In the genomic region with DNA sequence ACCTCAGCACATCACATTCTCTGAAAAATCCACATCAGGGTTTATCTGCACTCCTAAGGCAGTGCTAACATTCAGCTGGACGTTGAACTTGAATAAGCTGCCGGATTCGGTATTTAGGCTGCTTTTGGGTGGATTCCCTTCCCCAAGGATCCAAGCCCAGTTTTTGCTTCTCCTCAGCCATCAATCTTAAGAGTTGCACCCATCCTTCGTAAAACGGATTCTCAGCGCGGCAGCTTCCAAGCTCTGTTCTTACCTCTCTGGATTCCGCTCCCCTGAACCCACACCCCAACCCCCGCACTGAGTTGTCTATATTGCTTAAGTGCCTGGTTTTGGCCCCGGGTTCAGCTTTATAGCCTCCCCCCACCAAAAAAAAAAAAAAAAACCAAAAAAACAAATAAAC, we compare ENCODE assay signal across 8 mouse cellular contexts. TPM values are rescaled to one million over a fixed set of nuclear protein-coding genes. Genes with fewer than 3 reads are reported as not detected.
DNase-seq lines count a peak whose midpoint lies in the region; ATAC-seq and TF ChIP-seq lines count a peak whose summit lies in the region.

No protein-coding gene starts in this region.

- H3K36me3 ChIP-seq in kidney, adult 2 months (ENCODE audit: control insufficient read depth, insufficient read depth, low read length), result no peaks in the 10 kb centered on the region
- H3K36me3 ChIP-seq in embryonic facial prominence, embryonic 12.5 days, result no peaks in the 10 kb centered on the region
- no peaks in the 10 kb centered on the region for H3K36me3 ChIP-seq in kidney, embryonic 15.5 days
- H3K36me3 ChIP-seq in midbrain, postnatal 0 days (ENCODE audit: insufficient read depth, low read length), result 0 out of 2 replicates have a peak, but pooled peaks cover 3% of the 10 kb centered on the region

- H3K27me3 ChIP-seq in kidney, adult 2 months (replicated peaks; ENCODE audit: control insufficient read depth, insufficient read depth, low read length), result no peaks in the 10 kb centered on the region
- peaks cover 20% of the 10 kb centered on the region for H3K27me3 ChIP-seq in embryonic facial prominence, embryonic 12.5 days
- peaks cover 25% of the 10 kb centered on the region for H3K27me3 ChIP-seq in kidney, embryonic 15.5 days
- no peaks in the 10 kb centered on the region for H3K27me3 ChIP-seq in midbrain, postnatal 0 days (ENCODE audit: insufficient read depth, low read length)

- TF ChIP-seq POLR2A in kidney, adult 2 months (IDR thresholded peaks at IDR 0.05; ENCODE audit: low read depth, low read length), result no peak

- no peak for TF ChIP-seq CTCF in kidney, adult 2 months (conservative IDR thresholded peaks at IDR 0.05; ENCODE audit: insufficient read depth, insufficient read length, low read depth, low read length)
- no peak for TF ChIP-seq CTCF in midbrain, postnatal 0 days (IDR thresholded peaks at IDR 0.05)

- peak overlapping the region; percentile 77 for H3K4me2 ChIP-seq in embryonic facial prominence, embryonic 12.5 days (replicated peaks)
- peak overlapping the region; percentile 92 for H3K4me2 ChIP-seq in kidney, embryonic 15.5 days
- H3K4me2 ChIP-seq in midbrain, postnatal 0 days (ENCODE audit: low read depth, low read length, poor library complexity, severe bottlenecking), result peak overlapping the region; percentile 86

- H3K9ac ChIP-seq in embryonic facial prominence, embryonic 12.5 days, result peak overlapping the region; percentile 94; the same call in 1 of the 2 replicates
- no peak overlapping the region for H3K9ac ChIP-seq in kidney, embryonic 15.5 days
- peak overlapping the region; percentile 77 for H3K9ac ChIP-seq in midbrain, postnatal 0 days (replicated peaks; ENCODE audit: low read length, poor library complexity, severe bottlenecking)

- H3K9me3 ChIP-seq in embryonic facial prominence, embryonic 12.5 days, result no peaks in the 10 kb centered on the region
- H3K9me3 ChIP-seq in kidney, embryonic 15.5 days (replicated peaks), result no peaks in the 10 kb centered on the region
- no peaks in the 10 kb centered on the region for H3K9me3 ChIP-seq in midbrain, postnatal 0 days (ENCODE audit: low read length)

- no peak overlapping the region for H3K27ac ChIP-seq in kidney, adult 2 months (ENCODE audit: insufficient read depth, low read depth, low read length)
- H3K27ac ChIP-seq in embryonic facial prominence, embryonic 12.5 days, result peak overlapping the region; percentile 99
- H3K27ac ChIP-seq in kidney, embryonic 15.5 days, result peak overlapping the region; percentile 98
- H3K27ac ChIP-seq in midbrain, postnatal 0 days (ENCODE audit: low read depth, low read length), result peak overlapping the region; percentile 98

- H3K4me3 ChIP-seq in kidney, adult 2 months (ENCODE audit: insufficient read depth, low read depth, low read length), result no peak overlapping the region
- H3K4me3 ChIP-seq in embryonic facial prominence, embryonic 12.5 days, result peak overlapping the region; percentile 96
- H3K4me3 ChIP-seq in kidney, embryonic 15.5 days (replicated peaks), result peak overlapping the region; percentile 97
- H3K4me3 ChIP-seq in midbrain, postnatal 0 days (ENCODE audit: low read depth, low read length), result peak overlapping the region; percentile 97

- no peaks in the 10 kb centered on the region for H3K4me1 ChIP-seq in kidney, adult 2 months (ENCODE audit: control insufficient read depth, insufficient read depth, low read length)
- H3K4me1 ChIP-seq in embryonic facial prominence, embryonic 12.5 days, result peaks cover 34% of the 10 kb centered on the region
- H3K4me1 ChIP-seq in kidney, embryonic 15.5 days, result peaks cover 51% of the 10 kb centered on the region
- peaks cover 11% of the 10 kb centered on the region; the same call in 1 of the 2 replicates for H3K4me1 ChIP-seq in midbrain, postnatal 0 days (ENCODE audit: insufficient read depth, low read length)

- no peak for ATAC-seq in embryonic facial prominence, embryonic 12.5 days (ENCODE audit: insufficient number of reproducible peaks, insufficient read depth, low FRiP score, low TSS enrichment)
- no peak for ATAC-seq in kidney, embryonic 15.5 days (replicated peaks; ENCODE audit: low FRiP score)
- ATAC-seq in midbrain, postnatal 0 days (ENCODE audit: low FRiP score), result no peak

- DNase-seq in kidney, adult 2 months, result peak; percentile 47
- DNase-seq in kidney, adult 18-20 months, result no peak
- DNase-seq in NIH3T3 (ENCODE audit: low read depth) (peak; percentile 44), adipocyte (ENCODE audit: low spot score) (no peak)
- peak; percentile 81 for DNase-seq in midbrain, postnatal 0 days (ENCODE audit: low spot score)
- DNase-seq in ovary, postnatal 10 days (ENCODE audit: low spot score), result no peak

- 13% methylated on average over 10 of the region's 10 CpGs for WGBS in kidney, adult 2 months
- 3% methylated on average over 10 of the region's 10 CpGs for WGBS in embryonic facial prominence, embryonic 12.5 days
- WGBS in kidney, embryonic 15.5 days, result 1% methylated on average over 10 of the region's 10 CpGs
- WGBS in midbrain, postnatal 0 days, result 3% methylated on average over 10 of the region's 10 CpGs

RNA-seq across cellular contexts. Expression of gene Adgrl1, which starts 1.4 kb away (rescaled TPM):
- 28.7 and 44.4 TPM in 2 replicates for polyA plus RNA-seq in kidney, adult 2 months (2012; rRNA removed)
- 36.7 TPM in 2 replicates for polyA plus RNA-seq in embryonic facial prominence, embryonic 12.5 days (2016; fragmentation: Nextera tagmentation; extraction: Ambion mirVana)
- 17.8 and 18.8 TPM in 2 replicates for polyA plus RNA-seq in kidney, embryonic 15.5 days (2015; fragmentation: Nextera tagmentation; extraction: Ambion mirVana)
- 394 and 593 TPM in 2 replicates for total RNA-seq in midbrain, postnatal 0 days (2014; rRNA removed)
- polyA plus RNA-seq in midbrain, postnatal 0 days (2015; fragmentation: Nextera tagmentation; extraction: Ambion mirVana), result 55.5 and 55.9 TPM in 2 replicates

RNA-seq across cellular contexts. Expression of gene Gm10644, which starts 56.5 kb away (rescaled TPM):
- 2.7 and 3.2 TPM in 2 replicates for polyA plus RNA-seq in kidney, adult 2 months (2012; rRNA removed)
- polyA plus RNA-seq in embryonic facial prominence, embryonic 12.5 days (2016; fragmentation: Nextera tagmentation; extraction: Ambion mirVana), result 0.47 and 0.79 TPM in 2 replicates
- 0.69 and 0.71 TPM in 2 replicates for polyA plus RNA-seq in kidney, embryonic 15.5 days (2015; fragmentation: Nextera tagmentation; extraction: Ambion mirVana)
- total RNA-seq in midbrain, postnatal 0 days (2014; rRNA removed), result 0.47 and 0.60 TPM in 2 replicates
- polyA plus RNA-seq in midbrain, postnatal 0 days (2015; fragmentation: Nextera tagmentation; extraction: Ambion mirVana), result 0.36 and 0.39 TPM in 2 replicates

RNA-seq across cellular contexts. Expression of gene Asf1b, which starts 56.9 kb away (rescaled TPM):
- 2.0 and 3.6 TPM in 2 replicates for polyA plus RNA-seq in kidney, adult 2 months (2012; rRNA removed)
- 54.4 and 55.0 TPM in 2 replicates for polyA plus RNA-seq in embryonic facial prominence, embryonic 12.5 days (2016; fragmentation: Nextera tagmentation; extraction: Ambion mirVana)
- 60.7 and 62.2 TPM in 2 replicates for polyA plus RNA-seq in kidney, embryonic 15.5 days (2015; fragmentation: Nextera tagmentation; extraction: Ambion mirVana)
- total RNA-seq in midbrain, postnatal 0 days (2014; rRNA removed), result 3.9 and 20.4 TPM in 2 replicates
- polyA plus RNA-seq in midbrain, postnatal 0 days (2015; fragmentation: Nextera tagmentation; extraction: Ambion mirVana), result 3.8 and 4.3 TPM in 2 replicates

Comparison
In these comparisons a context has a peak if more than half of its experiments do, and no peak if none do; other contexts are left out.
1. DNase-seq: peak in kidney, adult 2 months (single experiment), NIH3T3 (single experiment) and midbrain, postnatal 0 days (single experiment); none in kidney, adult 18-20 months (single experiment), adipocyte (single experiment) and ovary, postnatal 10 days (single experiment).
2. RNA of gene Asf1b, which starts 56.9 kb away (polyA plus RNA-seq): 60.7 to 62.2 TPM in kidney, embryonic 15.5 days and 54.4 to 55.0 TPM in embryonic facial prominence, embryonic 12.5 days; 3.8 to 4.3 TPM in midbrain, postnatal 0 days and 2.0 to 3.6 TPM in kidney, adult 2 months; every median in the first group is over 10 times any median in the second.
3. Peak in every context shown above with its lines, with median percentiles within 50 percentile points of each other: H3K4me2 ChIP-seq.